Mouse (Mus musculus) neural tube, embryonic 11.5 days (tissue): ENCODE data around the gene Ephb1. TPM values are rescaled to one million over a fixed set of nuclear protein-coding genes. Genes with fewer than 3 reads are reported as not detected.

ENCODE experiments used
- ATAC-seq: fragments of 200-750 bp; cut with Nextera tagmentation; 2 replicates; pipeline ENCODE4 v1.8.0; 2017; ENCODE audit warnings: moderate number of reproducible peaks, mild to moderate bottlenecking, moderate TSS enrichment, moderate library complexity; ENCODE audit not compliant: insufficient read depth, low FRiP score, low TSS enrichment
- DNase-seq: peaks from one replicate; pipeline ENCODE4 v3.0.0-alpha.2; 2015; ENCODE audit warnings: low spot score
- H3K27ac ChIP-seq: fragments of 300-500 bp; sonication (generic); 2 replicates; pipeline ENCODE4 v1.5.1; 2014; ENCODE audit warnings: low read depth, mild to moderate bottlenecking, low read length
- H3K27me3 ChIP-seq: fragments of 300-500 bp; sonication (generic); 2 replicates; pipeline ENCODE4 v1.6.1; 2014; ENCODE audit warnings: mild to moderate bottlenecking, low read length, mixed read lengths; ENCODE audit not compliant: control insufficient read depth, insufficient read depth
- H3K36me3 ChIP-seq: fragments of 300-500 bp; sonication (generic); 2 replicates; pipeline ENCODE4 v1.6.1; 2014; ENCODE audit warnings: mild to moderate bottlenecking, low read length, moderate library complexity, mixed read lengths; ENCODE audit not compliant: control insufficient read depth, insufficient read depth
- H3K4me1 ChIP-seq: fragments of 300-500 bp; sonication (generic); 2 replicates; pipeline ENCODE4 v1.6.1; 2014; ENCODE audit warnings: low read length, mixed read lengths; ENCODE audit not compliant: control insufficient read depth, insufficient read depth
- H3K4me2 ChIP-seq: fragments of 300-500 bp; sonication (generic); 2 replicates; pipeline ENCODE4 v1.6.1; 2014; ENCODE audit warnings: low read depth, mild to moderate bottlenecking, moderate library complexity
- H3K4me3 ChIP-seq: fragments of 300-500 bp; sonication (generic); 2 replicates; pipeline ENCODE4 v1.5.1; 2014; ENCODE audit warnings: low read depth, low read length
- H3K9ac ChIP-seq: fragments of 300-500 bp; sonication (generic); 2 replicates; pipeline ENCODE4 v1.6.1; 2014; ENCODE audit warnings: mild to moderate bottlenecking, low read length
- H3K9me3 ChIP-seq: fragments of 300-500 bp; sonication (generic); 2 replicates; pipeline ENCODE4 v1.6.1; 2016; ENCODE audit warnings: low read length; ENCODE audit not compliant: control insufficient read depth
- WGBS: fragments of 180-500 bp; shearing (Covaris S2); extraction: QIAGEN DNeasy Blood & Tissue Kit; methylation state at CpG from one replicate; pipeline ENCODE4 v1.1.7; 2014; 5-methylcytosine and 5-hydroxymethylcytosine counted together
- polyA plus RNA-seq: library from polyadenylated mRNA; unstranded; fragments of >200 nt; fragmentation: Nextera tagmentation; extraction: Ambion mirVana; gene quantifications from 2 replicates; pipeline ENCODE4 v1.2.1, GENCODE M21; 2014

The Ephb1 gene
- polyA plus RNA-seq, 1 experiment from 2014 or later = 11.2 TPM

- Histone ChIP-seq H3K9ac (no peak overlapping the region), H3K4me1 (no peaks in the 10 kb centered on the region), H3K27me3 (no peaks in the 10 kb centered on the region), H3K9me3 (no peaks in the 10 kb centered on the region), H3K36me3 (no peaks in the 10 kb centered on the region), H3K4me3 (no peak overlapping the region), H3K27ac (no peak overlapping the region), H3K4me2 (no peak overlapping the region)
- ATAC-seq (no peak), DNase-seq (no peak)
- 91% methylated on average over 16 of the region's 16 CpGs for WGBS
These were observed 24.0 kb downstream of the Ephb1 start for GRCm38 (mm10) chr9:102330266-102331060.

- H3K36me3 ChIP-seq = no peaks in the 10 kb centered on the region
- no peaks in the 10 kb centered on the region for H3K27me3 ChIP-seq
- H3K9me3 ChIP-seq = no peaks in the 10 kb centered on the region
- no peak for ATAC-seq
- no peak for DNase-seq
- no peaks in the 10 kb centered on the region for H3K4me1 ChIP-seq
- no peak overlapping the region for H3K4me3 ChIP-seq
- no peak overlapping the region for H3K27ac ChIP-seq
- H3K4me2 ChIP-seq = no peak overlapping the region
- no peak overlapping the region for H3K9ac ChIP-seq
- 88% methylated on average over 4 of the region's 4 CpGs for WGBS
These were observed 26.8 kb downstream of the Ephb1 start for GRCm38 (mm10) chr9:102327625-102328150.

GRCm38 (mm10) chr9:102315436-102315835, 39.1 kb downstream of the Ephb1 start:
- Histone ChIP-seq H3K27me3 (no peaks in the 10 kb centered on the region), H3K4me2 (no peak overlapping the region), H3K9me3 (no peaks in the 10 kb centered on the region), H3K27ac (no peak overlapping the region), H3K9ac (no peak overlapping the region), H3K4me1 (no peaks in the 10 kb centered on the region; the same call in 1 of the 2 replicates), H3K36me3 (no peaks in the 10 kb centered on the region), H3K4me3 (no peak overlapping the region)
- ATAC-seq (no peak; the same call in 1 of the 2 replicates), DNase-seq (no peak)
- WGBS = 81% methylated on average over 6 of the region's 6 CpGs

- Histone ChIP-seq H3K27me3 (no peaks in the 10 kb centered on the region), H3K9ac (no peak overlapping the region), H3K36me3 (no peaks in the 10 kb centered on the region), H3K4me3 (no peak overlapping the region), H3K27ac (no peak overlapping the region), H3K4me1 (no peaks in the 10 kb centered on the region; the same call in 1 of the 2 replicates), H3K9me3 (no peaks in the 10 kb centered on the region), H3K4me2 (no peak overlapping the region)
- ATAC-seq (no peak), DNase-seq (no peak)
- 93% methylated on average over 1 of the region's 1 CpGs for WGBS
These were observed 39.7 kb downstream of the Ephb1 start for GRCm38 (mm10) chr9:102314795-102315194.

GRCm38 (mm10) chr9:102310431-102310830, 44.1 kb downstream of the Ephb1 start:
- DNase-seq (peak; percentile 34), ATAC-seq (no peak)
- Histone ChIP-seq H3K36me3 (no peaks in the 10 kb centered on the region), H3K27me3 (no peaks in the 10 kb centered on the region), H3K9ac (no peak overlapping the region), H3K4me3 (no peak overlapping the region), H3K4me2 (no peak overlapping the region), H3K27ac (no peak overlapping the region), H3K4me1 (peaks cover 3% of the 10 kb centered on the region; the same call in 1 of the 2 replicates), H3K9me3 (no peaks in the 10 kb centered on the region)
- WGBS = 39% methylated on average over 3 of the region's 3 CpGs

- WGBS = 87% methylated on average over 7 of the region's 7 CpGs
- Histone ChIP-seq H3K9me3 (no peaks in the 10 kb centered on the region), H3K9ac (no peak overlapping the region), H3K36me3 (no peaks in the 10 kb centered on the region), H3K4me3 (no peak overlapping the region), H3K27ac (no peak overlapping the region), H3K4me2 (no peak overlapping the region), H3K27me3 (no peaks in the 10 kb centered on the region), H3K4me1 (peaks cover 3% of the 10 kb centered on the region; the same call in 1 of the 2 replicates)
- ATAC-seq = no peak
- DNase-seq = no peak
These were observed 45.2 kb downstream of the Ephb1 start for GRCm38 (mm10) chr9:102309278-102309677.

GRCm38 (mm10) chr9:102307656-102308055, 46.8 kb downstream of the Ephb1 start:
- H3K9me3 ChIP-seq = no peaks in the 10 kb centered on the region
- H3K4me1 ChIP-seq = peaks cover 3% of the 10 kb centered on the region; the same call in 1 of the 2 replicates
- no peaks in the 10 kb centered on the region for H3K27me3 ChIP-seq
- no peak overlapping the region for H3K4me2 ChIP-seq
- no peak overlapping the region for H3K4me3 ChIP-seq
- DNase-seq = peak; percentile 20
- no peak overlapping the region for H3K27ac ChIP-seq
- no peak overlapping the region for H3K9ac ChIP-seq
- no peaks in the 10 kb centered on the region for H3K36me3 ChIP-seq
- no peak for ATAC-seq
- WGBS = 23% methylated on average over 4 of the region's 4 CpGs

GRCm38 (mm10) chr9:102306645-102307415, 47.7 kb downstream of the Ephb1 start:
- ATAC-seq (no peak), DNase-seq (no peak)
- whole genome bisulfite sequencing = 65% methylated on average over 1 of the region's 1 CpGs
- peaks cover 3% of the 10 kb centered on the region; the same call in 1 of the 2 replicates for H3K4me1 ChIP-seq
- H3K4me3 ChIP-seq = no peak overlapping the region
- H3K27me3 ChIP-seq = no peaks in the 10 kb centered on the region
- H3K4me2 ChIP-seq = no peak overlapping the region
- no peaks in the 10 kb centered on the region for H3K9me3 ChIP-seq
- H3K36me3 ChIP-seq = no peaks in the 10 kb centered on the region
- H3K9ac ChIP-seq = no peak overlapping the region
- H3K27ac ChIP-seq = no peak overlapping the region
